Mouse (Mus musculus) olfactory bulb, adult 2 months (tissue): ENCODE results near the gene S100a5. TPM values are rescaled to one million over a fixed set of nuclear protein-coding genes. Genes with fewer than 3 reads are reported as not detected.
A peak's percentile ranks its signal among the peaks of the same experiment; 100 is the strongest.

Experiments
- H3K27ac ChIP-seq: fragments of 200-500 bp; 2 replicates; pipeline ENCODE4 v1.5.1; 2012; ENCODE audit warnings: low read depth, low read length; ENCODE audit not compliant: insufficient read depth
- H3K4me1 ChIP-seq: fragments of 200-500 bp; 2 replicates; pipeline ENCODE4 v1.6.1; 2012; ENCODE audit warnings: low read length; ENCODE audit not compliant: control insufficient read depth, insufficient read depth
- H3K4me3 ChIP-seq: fragments of 200-500 bp; 2 replicates; pipeline ENCODE4 v1.5.1; 2012; ENCODE audit warnings: mild to moderate bottlenecking, low read depth, low read length, moderate library complexity; ENCODE audit not compliant: insufficient read depth
- CTCF ChIP-seq: fragments of 200-500 bp; IDR thresholded peaks from 2 replicates; pipeline ENCODE4 v1.5.1; 2012; ENCODE audit warnings: low read depth, mild to moderate bottlenecking, low read length, moderate library complexity; ENCODE audit not compliant: insufficient read depth
- POLR2A ChIP-seq: fragments of 200-500 bp; IDR thresholded peaks from 2 replicates; pipeline ENCODE4 v1.6.1; 2012; ENCODE audit warnings: mild to moderate bottlenecking, low read depth, low read length, moderate library complexity; ENCODE audit not compliant: insufficient read depth
- WGBS: fragments of 180-500 bp; shearing (Covaris S2); methylation state at CpG from one replicate; pipeline ENCODE4 v1.1.7; 2018; 5-methylcytosine and 5-hydroxymethylcytosine counted together
- polyA plus RNA-seq: library from polyadenylated mRNA; stranded (reverse); fragments of >200 nt; gene quantifications from 2 replicates; pipeline ENCODE4 v1.2.4, GENCODE M21; 2012; ENCODE audit warnings: low replicate concordance; ENCODE audit not compliant: missing spikeins, insufficient read depth, insufficient read length

Gene S100a5
- polyA plus RNA-seq, 1 experiment: not detected

DNA sequence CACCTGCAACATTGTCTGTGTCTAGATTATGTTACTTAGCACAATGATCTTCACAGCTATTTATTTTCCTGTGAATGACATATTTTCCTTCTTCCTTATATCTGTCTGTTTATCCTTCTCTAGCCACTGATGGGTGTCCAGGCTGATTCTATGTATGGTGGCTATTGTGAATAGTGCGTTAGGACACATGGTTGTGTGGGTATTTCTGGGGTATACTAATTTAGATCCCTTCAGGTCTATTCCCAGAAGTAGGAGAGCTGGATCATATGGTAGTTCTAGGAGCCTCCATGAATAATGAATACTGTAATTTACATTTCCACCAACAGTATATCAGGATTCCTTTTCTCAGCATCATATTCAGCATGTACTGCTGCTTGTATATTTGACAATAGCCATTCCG, 41.5 kb downstream of the S100a5 start:
- no peak for TF ChIP-seq POLR2A
- TF ChIP-seq CTCF: no peak
- no peak overlapping the region for H3K4me3 ChIP-seq
- 64% methylated on average over 2 of the region's 2 CpGs for WGBS
- peaks cover 2% of the 10 kb centered on the region; the same call in 1 of the 2 replicates for H3K4me1 ChIP-seq
- no peak overlapping the region for H3K27ac ChIP-seq

DNA sequence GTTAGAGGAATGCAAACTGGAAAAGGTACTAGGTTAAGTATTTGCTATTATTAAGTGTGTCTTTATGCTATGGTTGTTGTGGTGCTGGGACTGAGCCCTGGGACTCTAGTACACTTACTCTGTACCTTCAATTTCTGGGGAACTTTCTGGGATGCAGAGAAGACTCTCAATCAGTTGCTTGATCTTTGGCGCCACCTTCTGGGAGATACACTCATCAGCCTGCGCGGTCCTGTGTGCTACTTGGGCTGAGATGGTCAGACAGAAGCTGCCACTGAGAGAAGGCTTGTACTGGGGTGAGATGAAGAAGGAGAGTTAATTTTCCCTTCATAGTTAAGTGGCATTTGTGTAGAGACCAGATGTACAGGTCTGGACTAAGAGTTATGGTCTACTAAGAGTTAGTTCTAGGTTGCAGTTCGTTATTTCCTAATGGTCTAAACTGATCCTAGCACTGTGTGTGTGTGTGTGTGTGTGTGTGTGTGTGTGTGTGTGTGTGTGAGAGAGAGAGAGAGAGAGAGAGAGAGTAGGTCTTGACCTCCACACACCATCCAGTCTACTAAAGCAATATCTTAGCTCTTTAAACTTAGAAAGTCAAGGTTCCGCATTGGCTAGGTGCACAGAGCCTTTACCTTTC, 44.7 kb downstream of the S100a5 start:
- WGBS: 38% methylated on average over 5 of the region's 5 CpGs
- TF ChIP-seq CTCF (peak; percentile 48), POLR2A (no peak)
- H3K4me1 ChIP-seq: no peaks in the 10 kb centered on the region
- H3K27ac ChIP-seq: no peak overlapping the region
- no peak overlapping the region for H3K4me3 ChIP-seq

DNA sequence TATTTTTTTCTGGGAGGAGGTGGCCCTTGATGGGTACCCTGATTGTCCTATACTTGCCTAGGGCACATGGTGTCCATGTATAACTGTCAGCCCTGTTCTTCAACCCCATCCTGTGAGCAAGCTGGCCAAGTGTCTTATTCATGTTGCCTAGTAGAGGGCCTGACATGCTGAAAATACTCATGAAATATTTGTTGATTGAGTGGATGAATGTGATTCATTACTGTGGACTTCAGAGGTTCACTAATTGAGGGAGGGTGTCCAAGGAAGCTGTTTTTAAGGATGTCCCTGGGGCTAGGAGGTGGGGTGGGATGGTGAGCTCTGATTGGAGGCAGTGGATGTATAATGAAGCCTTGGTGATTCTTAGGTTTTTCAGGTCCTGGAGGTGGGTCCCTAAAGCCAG, 45.4 kb downstream of the S100a5 start, which contains the start of gene S100a7a:
Gene S100a7a, plus strand, starts transcription at position 301 of the 400 bp plus-strand sequence.
- Histone ChIP-seq H3K4me3 (no peak within 1 kb of the TSS), H3K27ac (no peak within 1 kb of the TSS), H3K4me1 (no peaks in the 10 kb centered on the region)
- TF ChIP-seq CTCF (no peak), POLR2A (no peak)

DNA sequence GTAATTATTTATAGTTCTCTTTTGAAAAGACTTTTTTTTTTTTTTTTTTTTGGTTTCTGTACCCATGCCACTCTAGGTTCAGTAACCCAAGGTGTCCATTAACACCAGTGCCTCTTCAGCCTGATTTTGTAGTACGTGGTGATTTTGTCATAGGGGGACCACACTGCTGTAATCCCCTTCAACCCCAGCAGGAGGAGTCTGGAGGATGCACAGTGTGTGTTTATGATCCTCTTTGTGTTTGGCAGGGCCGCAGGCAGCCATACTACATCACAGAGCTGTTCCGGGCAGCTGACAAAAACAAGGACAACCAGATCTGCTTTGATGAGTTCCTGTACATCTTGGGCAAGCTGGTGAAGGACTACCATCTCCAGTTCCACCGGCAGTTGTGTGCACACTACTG, 49.1 kb downstream of the S100a5 start:
- TF ChIP-seq CTCF (no peak), POLR2A (no peak)
- Histone ChIP-seq H3K4me1 (no peaks in the 10 kb centered on the region), H3K4me3 (no peak overlapping the region), H3K27ac (no peak overlapping the region)
- WGBS: 83% methylated on average over 4 of the region's 4 CpGs

DNA sequence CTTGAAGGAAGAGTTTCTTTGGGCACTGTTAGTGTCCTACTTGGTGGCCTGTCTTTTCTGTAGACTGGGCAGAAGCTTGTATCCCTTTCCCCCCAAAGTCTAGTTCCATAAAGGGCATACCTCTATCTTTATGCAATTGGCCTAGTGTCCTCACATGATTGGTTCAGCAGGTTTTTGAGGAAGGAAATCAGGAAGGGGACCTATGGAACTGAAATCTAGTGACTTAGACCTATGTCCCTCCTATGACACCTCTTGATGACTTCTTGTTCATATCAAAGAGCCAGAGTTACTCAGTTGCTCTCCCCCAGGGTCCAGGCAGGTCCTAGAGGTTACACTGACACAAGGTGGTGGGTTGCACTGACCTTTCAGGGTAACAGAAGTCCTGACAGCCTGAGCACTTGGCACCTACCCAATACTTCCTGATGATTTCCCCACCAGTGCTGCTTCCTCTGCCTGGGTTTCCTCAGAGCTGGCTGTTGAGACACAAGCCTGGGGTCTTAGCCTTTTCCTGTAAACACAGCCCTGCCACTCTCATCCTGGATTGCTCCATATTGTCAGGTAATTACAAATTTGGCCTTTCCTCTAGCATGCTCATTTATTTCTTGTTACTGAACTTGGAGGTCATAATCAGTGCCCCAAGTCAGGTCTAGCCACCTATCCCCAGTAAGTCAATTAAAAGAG, 51.2 kb downstream of the S100a5 start:
- TF ChIP-seq CTCF: no peak
- no peak for TF ChIP-seq POLR2A
- Histone ChIP-seq H3K4me1 (no peaks in the 10 kb centered on the region), H3K27ac (no peak overlapping the region), H3K4me3 (no peak overlapping the region)

Other genes starting within 250 kb of the S100a5 start
- not detected in 2 replicates for gene Slc27a3, start 218.6 kb upstream of the S100a5 start, polyA plus RNA-seq
- not detected in 2 replicates for gene Ints3, start 174.9 kb upstream of the S100a5 start, polyA plus RNA-seq
- not detected in 2 replicates for gene Npr1, start 142.7 kb upstream of the S100a5 start, polyA plus RNA-seq
- gene Ilf2, start 132.4 kb upstream of the S100a5 start, polyA plus RNA-seq: not detected in 2 replicates
- not detected in 2 replicates for gene Snapin, start 117.5 kb upstream of the S100a5 start, polyA plus RNA-seq
- gene Chtop, start 99.0 kb upstream of the S100a5 start, polyA plus RNA-seq: 401 TPM in 1 of 2 replicates, not detected in the other
- not detected in 2 replicates for gene S100a1, start 94.1 kb upstream of the S100a5 start, polyA plus RNA-seq
- gene S100a13, start 94.1 kb upstream of the S100a5 start, polyA plus RNA-seq: not detected in 2 replicates
- gene S100a14, start 81.7 kb upstream of the S100a5 start, polyA plus RNA-seq: not detected in 2 replicates
- not detected in 2 replicates for gene S100a16, start 71.3 kb upstream of the S100a5 start, polyA plus RNA-seq
- gene S100a3, start 47.9 kb upstream of the S100a5 start, polyA plus RNA-seq: not detected in 2 replicates
- not detected in 2 replicates for gene S100a2, start 18.3 kb upstream of the S100a5 start, polyA plus RNA-seq
- not detected in 2 replicates for gene Gm42674, start 6.6 kb upstream of the S100a5 start, polyA plus RNA-seq
- gene S100a4, start 4.8 kb upstream of the S100a5 start, polyA plus RNA-seq: not detected in 2 replicates
- gene S100a6, start 4.4 kb downstream of the S100a5 start, polyA plus RNA-seq: not detected in 2 replicates
- not detected in 2 replicates for gene S100a7a, start 45.5 kb downstream of the S100a5 start, polyA plus RNA-seq
- gene S100a8, start 60.5 kb downstream of the S100a5 start, polyA plus RNA-seq: not detected in 2 replicates
- not detected in 2 replicates for gene S100a9, start 87.2 kb downstream of the S100a5 start, polyA plus RNA-seq
- gene Pglyrp4, start 118.4 kb downstream of the S100a5 start, polyA plus RNA-seq: not detected in 2 replicates
- not detected in 2 replicates for gene Gm5849, start 169.4 kb downstream of the S100a5 start, polyA plus RNA-seq